Mouse (Mus musculus): ENCODE data around the gene Vps39. TPM values are rescaled to one million over a fixed set of nuclear protein-coding genes. Genes with fewer than 3 reads are reported as not detected.

The Vps39 gene
- 6.9 and 7.5 TPM in 2 replicates for polyA plus RNA-seq (2015; fragmentation: Nextera tagmentation; extraction: Ambion mirVana)

GRCm38 (mm10) chr2:120352682-120353646, at the start of gene Vps39:
Gene Vps39, minus strand, starts transcription at chr2:120353137.
- peak within 1 kb of the TSS; percentile 61; the same call in 1 of the 2 replicates for H3K27ac ChIP-seq (ENCODE audit: low read length)
- H3K4me1 ChIP-seq (ENCODE audit: control insufficient read depth, low read depth, low read length): peaks cover 7% of the 10 kb centered on the region; the same call in 1 of the 2 replicates
- peak within 1 kb of the TSS; percentile 87 for H3K9ac ChIP-seq (ENCODE audit: low read depth, low read length)
- peak within 1 kb of the TSS; percentile 95 for H3K4me3 ChIP-seq (ENCODE audit: low read depth, low read length)
- no peaks in the 10 kb centered on the region for H3K9me3 ChIP-seq (replicated peaks; ENCODE audit: control insufficient read depth, low read length)
- peak within 1 kb of the TSS; percentile 73 for H3K4me2 ChIP-seq (ENCODE audit: low read depth, low read length)
- no peaks in the 10 kb centered on the region for H3K27me3 ChIP-seq (ENCODE audit: control insufficient read depth, insufficient read depth, low read depth, low read length)
- WGBS (ENCODE audit: insufficient replicate concordance): 9% methylated on average over 44 of the region's 44 CpGs
- ATAC-seq (ENCODE audit: low read depth): peak; percentile 89
- H3K36me3 ChIP-seq (ENCODE audit: control insufficient read depth, insufficient read depth): peaks cover 15% of the 10 kb centered on the region

DNA sequence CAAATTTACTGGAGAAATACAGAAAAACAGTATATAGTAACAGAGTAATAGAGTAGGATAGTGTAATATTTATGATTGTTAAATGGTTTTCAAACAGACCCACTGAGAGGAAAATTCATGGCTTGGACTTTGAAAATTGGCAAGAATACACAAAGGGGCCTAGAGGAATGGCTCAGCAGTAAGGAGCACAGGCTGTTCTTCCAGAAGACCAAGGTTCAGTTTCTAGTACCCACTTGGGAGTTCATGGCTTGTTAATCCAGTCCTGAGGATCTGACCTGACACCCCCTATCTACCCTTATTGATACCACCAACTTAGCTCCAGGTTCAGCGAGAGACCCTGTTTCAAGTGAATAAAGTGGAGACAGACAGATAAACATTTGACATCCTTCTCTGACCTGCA, 45.0 kb upstream of the Vps39 start:
- Histone ChIP-seq H3K27me3 (ENCODE audit: control insufficient read depth, insufficient read depth, low read depth, low read length) (no peaks in the 10 kb centered on the region), H3K4me2 (ENCODE audit: low read depth, low read length) (no peak overlapping the region), H3K9me3 (replicated peaks; ENCODE audit: control insufficient read depth, low read length) (no peaks in the 10 kb centered on the region), H3K9ac (ENCODE audit: low read depth, low read length) (no peak overlapping the region), H3K27ac (ENCODE audit: low read length) (no peak overlapping the region), H3K4me3 (ENCODE audit: low read depth, low read length) (no peak overlapping the region), H3K4me1 (ENCODE audit: control insufficient read depth, low read depth, low read length) (peaks cover 7% of the 10 kb centered on the region), H3K36me3 (ENCODE audit: control insufficient read depth, insufficient read depth) (peaks cover 16% of the 10 kb centered on the region)
- WGBS (ENCODE audit: insufficient replicate concordance): 70% methylated on average over 1 of the region's 1 CpGs
- ATAC-seq (ENCODE audit: low read depth): no peak

DNA sequence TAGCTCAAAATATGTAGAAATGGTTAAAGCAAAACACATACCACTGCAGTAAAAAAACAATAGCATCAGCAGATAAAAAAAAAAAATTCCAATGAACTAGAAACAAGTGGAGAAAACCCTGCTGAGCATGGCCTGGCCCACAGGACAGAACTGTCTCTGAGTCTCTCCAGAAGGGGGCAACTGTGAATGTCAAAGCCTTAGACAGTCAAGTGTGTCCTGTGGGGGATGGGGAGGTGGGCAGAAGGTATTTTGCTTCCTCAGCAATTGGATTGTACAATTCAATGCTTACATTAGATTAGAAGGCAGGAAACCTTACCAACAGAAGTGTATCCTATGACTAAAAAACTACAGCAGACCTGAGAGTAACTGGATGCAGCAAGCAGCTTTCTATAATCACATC, 39.5 kb upstream of the Vps39 start:
- H3K27me3 ChIP-seq (ENCODE audit: control insufficient read depth, insufficient read depth, low read depth, low read length): no peaks in the 10 kb centered on the region
- H3K4me2 ChIP-seq (ENCODE audit: low read depth, low read length): no peak overlapping the region
- ATAC-seq (ENCODE audit: low read depth): no peak
- H3K27ac ChIP-seq (ENCODE audit: low read length): no peak overlapping the region
- peaks cover 29% of the 10 kb centered on the region for H3K36me3 ChIP-seq (ENCODE audit: control insufficient read depth, insufficient read depth)
- no peak overlapping the region for H3K9ac ChIP-seq (ENCODE audit: low read depth, low read length)
- H3K4me1 ChIP-seq (ENCODE audit: control insufficient read depth, low read depth, low read length): no peaks in the 10 kb centered on the region
- H3K4me3 ChIP-seq (ENCODE audit: low read depth, low read length): no peak overlapping the region
- no peaks in the 10 kb centered on the region for H3K9me3 ChIP-seq (replicated peaks; ENCODE audit: control insufficient read depth, low read length)

DNA sequence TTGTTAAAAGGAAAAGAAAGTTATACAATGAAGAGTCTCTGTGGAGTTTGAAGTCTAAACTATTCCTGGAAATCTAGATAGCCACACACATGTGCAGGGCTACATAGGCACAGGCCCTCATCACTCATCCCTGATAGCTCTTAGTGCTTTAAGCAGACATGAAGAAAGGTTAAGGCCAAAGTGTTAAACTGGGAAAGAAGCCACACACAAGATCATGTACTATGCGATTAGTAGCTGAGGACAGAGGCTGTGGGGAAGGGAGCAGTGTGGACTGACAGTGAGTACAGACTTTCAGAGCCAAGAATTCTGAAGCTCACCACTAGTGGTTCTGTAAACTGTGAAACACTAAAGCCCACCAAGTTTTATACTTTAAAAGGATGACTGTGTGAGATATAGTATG, 38.0 kb upstream of the Vps39 start:
- H3K27ac ChIP-seq (ENCODE audit: low read length): no peak overlapping the region
- H3K27me3 ChIP-seq (ENCODE audit: control insufficient read depth, insufficient read depth, low read depth, low read length): no peaks in the 10 kb centered on the region
- H3K4me2 ChIP-seq (ENCODE audit: low read depth, low read length): no peak overlapping the region
- H3K9me3 ChIP-seq (replicated peaks; ENCODE audit: control insufficient read depth, low read length): no peaks in the 10 kb centered on the region
- H3K4me3 ChIP-seq (ENCODE audit: low read depth, low read length): no peak overlapping the region
- H3K36me3 ChIP-seq (ENCODE audit: control insufficient read depth, insufficient read depth): peaks cover 27% of the 10 kb centered on the region
- no peak for ATAC-seq (ENCODE audit: low read depth)
- no peak overlapping the region for H3K9ac ChIP-seq (ENCODE audit: low read depth, low read length)
- WGBS (ENCODE audit: insufficient replicate concordance): 88% methylated on average over 1 of the region's 1 CpGs
- no peaks in the 10 kb centered on the region for H3K4me1 ChIP-seq (ENCODE audit: control insufficient read depth, low read depth, low read length)

GRCm38 (mm10) chr2:120389376-120389775, 36.4 kb upstream of the Vps39 start:
- no peaks in the 10 kb centered on the region for H3K4me1 ChIP-seq (ENCODE audit: control insufficient read depth, low read depth, low read length)
- no peak overlapping the region for H3K4me2 ChIP-seq (ENCODE audit: low read depth, low read length)
- H3K9ac ChIP-seq (ENCODE audit: low read depth, low read length): no peak overlapping the region
- no peak overlapping the region for H3K4me3 ChIP-seq (ENCODE audit: low read depth, low read length)
- H3K9me3 ChIP-seq (replicated peaks; ENCODE audit: control insufficient read depth, low read length): no peaks in the 10 kb centered on the region
- 72% methylated on average over 3 of the region's 3 CpGs for WGBS (ENCODE audit: insufficient replicate concordance)
- H3K27me3 ChIP-seq (ENCODE audit: control insufficient read depth, insufficient read depth, low read depth, low read length): no peaks in the 10 kb centered on the region
- ATAC-seq (ENCODE audit: low read depth): no peak
- H3K36me3 ChIP-seq (ENCODE audit: control insufficient read depth, insufficient read depth): peaks cover 23% of the 10 kb centered on the region
- no peak overlapping the region for H3K27ac ChIP-seq (ENCODE audit: low read length)

GRCm38 (mm10) chr2:120387291-120387690, 34.4 kb upstream of the Vps39 start:
- Histone ChIP-seq H3K4me1 (ENCODE audit: control insufficient read depth, low read depth, low read length) (no peaks in the 10 kb centered on the region), H3K4me2 (ENCODE audit: low read depth, low read length) (no peak overlapping the region), H3K9me3 (replicated peaks; ENCODE audit: control insufficient read depth, low read length) (no peaks in the 10 kb centered on the region), H3K36me3 (ENCODE audit: control insufficient read depth, insufficient read depth) (peaks cover 13% of the 10 kb centered on the region), H3K27ac (ENCODE audit: low read length) (no peak overlapping the region), H3K9ac (ENCODE audit: low read depth, low read length) (no peak overlapping the region), H3K4me3 (ENCODE audit: low read depth, low read length) (no peak overlapping the region), H3K27me3 (ENCODE audit: control insufficient read depth, insufficient read depth, low read depth, low read length) (no peaks in the 10 kb centered on the region)
- WGBS (ENCODE audit: insufficient replicate concordance): 89% methylated on average over 1 of the region's 1 CpGs
- ATAC-seq (ENCODE audit: low read depth): no peak

GRCm38 (mm10) chr2:120386264-120386663, 33.3 kb upstream of the Vps39 start:
- Histone ChIP-seq H3K36me3 (ENCODE audit: control insufficient read depth, insufficient read depth) (peaks cover 13% of the 10 kb centered on the region), H3K27ac (ENCODE audit: low read length) (no peak overlapping the region), H3K4me3 (ENCODE audit: low read depth, low read length) (no peak overlapping the region), H3K27me3 (ENCODE audit: control insufficient read depth, insufficient read depth, low read depth, low read length) (no peaks in the 10 kb centered on the region), H3K9ac (ENCODE audit: low read depth, low read length) (no peak overlapping the region), H3K4me1 (ENCODE audit: control insufficient read depth, low read depth, low read length) (no peaks in the 10 kb centered on the region), H3K9me3 (replicated peaks; ENCODE audit: control insufficient read depth, low read length) (no peaks in the 10 kb centered on the region), H3K4me2 (ENCODE audit: low read depth, low read length) (no peak overlapping the region)
- 84% methylated on average over 1 of the region's 1 CpGs for WGBS (ENCODE audit: insufficient replicate concordance)
- ATAC-seq (ENCODE audit: low read depth): no peak

GRCm38 (mm10) chr2:120373858-120374257, 20.9 kb upstream of the Vps39 start:
- no peak overlapping the region for H3K27ac ChIP-seq (ENCODE audit: low read length)
- H3K4me1 ChIP-seq (ENCODE audit: control insufficient read depth, low read depth, low read length): no peaks in the 10 kb centered on the region
- peaks cover 6% of the 10 kb centered on the region for H3K36me3 ChIP-seq (ENCODE audit: control insufficient read depth, insufficient read depth)
- no peak for ATAC-seq (ENCODE audit: low read depth)
- no peaks in the 10 kb centered on the region for H3K9me3 ChIP-seq (replicated peaks; ENCODE audit: control insufficient read depth, low read length)
- H3K9ac ChIP-seq (ENCODE audit: low read depth, low read length): no peak overlapping the region
- H3K27me3 ChIP-seq (ENCODE audit: control insufficient read depth, insufficient read depth, low read depth, low read length): no peaks in the 10 kb centered on the region
- no peak overlapping the region for H3K4me2 ChIP-seq (ENCODE audit: low read depth, low read length)
- 83% methylated on average over 4 of the region's 4 CpGs for WGBS (ENCODE audit: insufficient replicate concordance)
- H3K4me3 ChIP-seq (ENCODE audit: low read depth, low read length): no peak overlapping the region

- ATAC-seq (ENCODE audit: low read depth): no peak
- WGBS (ENCODE audit: insufficient replicate concordance): 82% methylated on average over 4 of the region's 4 CpGs
- no peak overlapping the region for H3K4me2 ChIP-seq (ENCODE audit: low read depth, low read length)
- peaks cover 15% of the 10 kb centered on the region for H3K36me3 ChIP-seq (ENCODE audit: control insufficient read depth, insufficient read depth)
- H3K4me1 ChIP-seq (ENCODE audit: control insufficient read depth, low read depth, low read length): no peaks in the 10 kb centered on the region
- no peak overlapping the region for H3K4me3 ChIP-seq (ENCODE audit: low read depth, low read length)
- no peaks in the 10 kb centered on the region for H3K27me3 ChIP-seq (ENCODE audit: control insufficient read depth, insufficient read depth, low read depth, low read length)
- H3K9me3 ChIP-seq (replicated peaks; ENCODE audit: control insufficient read depth, low read length): no peaks in the 10 kb centered on the region
- H3K9ac ChIP-seq (ENCODE audit: low read depth, low read length): no peak overlapping the region
- H3K27ac ChIP-seq (ENCODE audit: low read length): no peak overlapping the region
Measured at GRCm38 (mm10) chr2:120367416-120368207, 14.7 kb upstream of the Vps39 start.

Measured in liver, embryonic 16.5 days (tissue).